17 mouse cellular contexts compared by ENCODE assay signal in genomic region chr17:69850075-69850474, GRCm38 (mm10).
A peak's percentile ranks its signal among the peaks of the same experiment; 100 is the strongest.
DNase-seq lines count a peak whose midpoint lies in the region; ATAC-seq and TF ChIP-seq lines count a peak whose summit lies in the region.
"Had no signal": no experiment of that assay in that cellular context is flagged by ENCODE, and none has a peak within 500 bp of the region (broad histone marks: within the 10 kb centered on the region; RNA-seq: fewer than 3 reads in every experiment).

No protein-coding gene starts in this region.

- H3K4me1 ChIP-seq in hindbrain, embryonic 11.5 days (replicated peaks; ENCODE audit: control insufficient read depth, insufficient read depth, low read length) = no peaks in the 10 kb centered on the region
- no peaks in the 10 kb centered on the region for H3K4me1 ChIP-seq in hindbrain, embryonic 14.5 days (replicated peaks; ENCODE audit: control insufficient read depth, insufficient read depth, low read length)
- H3K4me1 ChIP-seq in testis, adult 2 months (ENCODE audit: control insufficient read depth, insufficient read depth, low read length) = no peaks in the 10 kb centered on the region
- H3K4me1 ChIP-seq: forebrain, embryonic 13.5 days; hindbrain, embryonic 12.5 days had no signal

- H3K27ac ChIP-seq in hindbrain, embryonic 11.5 days (ENCODE audit: low read depth, low read length) = no peak overlapping the region
- H3K27ac ChIP-seq in hindbrain, embryonic 14.5 days = no peak overlapping the region
- H3K27ac ChIP-seq in testis, adult 2 months (ENCODE audit: control insufficient read depth, insufficient read depth, low read depth, low read length) = no peak overlapping the region
- H3K27ac ChIP-seq: forebrain, embryonic 13.5 days; hindbrain, embryonic 12.5 days; macrophage had no signal

- TF ChIP-seq CTCF in testis, adult 2 months (IDR thresholded peaks at IDR 0.05; ENCODE audit: control insufficient read depth, insufficient read depth, insufficient replicate concordance, low read depth, low read length) = peak; percentile 58; the same call in 1 of the 2 replicates

- ATAC-seq in hindbrain, embryonic 11.5 days (ENCODE audit: low FRiP score) = no peak
- no peak for ATAC-seq in hindbrain, embryonic 14.5 days (ENCODE audit: low FRiP score)
- ATAC-seq: forebrain, embryonic 13.5 days; midbrain, embryonic 16.5 days had no signal

- DNase-seq in hindbrain, embryonic 11.5 days (ENCODE audit: low spot score) = peak; percentile 20
- no peak for DNase-seq in hindbrain, embryonic 14.5 days (ENCODE audit: low spot score)
- no peak for DNase-seq in testis, postnatal 10 days (ENCODE audit: low spot score)
- DNase-seq in embryo, embryonic 11 days = peak; percentile 5
- no peak for DNase-seq in right cerebral cortex, postnatal 36 days (ENCODE audit: low spot score in 2 of 2)
- no peak for DNase-seq in heart, postnatal 25 days (ENCODE audit: low spot score)
- DNase-seq: cerebellum, postnatal 25 days; kidney, adult 8-10 months; lung, embryonic 14.5 days; right cerebral cortex, postnatal 4 days; thymus, adult 18-20 months had no signal

- no peaks in the 10 kb centered on the region for H3K36me3 ChIP-seq in hindbrain, embryonic 11.5 days (ENCODE audit: control insufficient read depth, insufficient read depth, low read length)
- no peaks in the 10 kb centered on the region for H3K36me3 ChIP-seq in hindbrain, embryonic 14.5 days (replicated peaks; ENCODE audit: control insufficient read depth, insufficient read depth)
- no peaks in the 10 kb centered on the region for H3K36me3 ChIP-seq in testis, adult 2 months (ENCODE audit: control insufficient read depth, insufficient read depth, low read length)
- H3K36me3 ChIP-seq: hindbrain, embryonic 12.5 days had no signal

- H3K9me3 ChIP-seq in hindbrain, embryonic 11.5 days (ENCODE audit: control insufficient read depth, low read length) = no peaks in the 10 kb centered on the region
- no peaks in the 10 kb centered on the region for H3K9me3 ChIP-seq in hindbrain, embryonic 14.5 days (ENCODE audit: control insufficient read depth, low read length)
- H3K9me3 ChIP-seq: forebrain, embryonic 13.5 days; hindbrain, embryonic 12.5 days had no signal

- no peak for TF ChIP-seq POLR2A in testis, adult 2 months (IDR thresholded peaks at IDR 0.05; ENCODE audit: control insufficient read depth, low read depth, low read length)

- H3K27me3 ChIP-seq in hindbrain, embryonic 11.5 days (ENCODE audit: control insufficient read depth, insufficient read depth, low read length) = no peaks in the 10 kb centered on the region
- no peaks in the 10 kb centered on the region for H3K27me3 ChIP-seq in hindbrain, embryonic 14.5 days (ENCODE audit: control insufficient read depth, insufficient read depth, low read length)
- H3K27me3 ChIP-seq in testis, adult 2 months (ENCODE audit: control insufficient read depth, insufficient read depth, low read length) = no peaks in the 10 kb centered on the region
- H3K27me3 ChIP-seq: forebrain, embryonic 13.5 days; hindbrain, embryonic 12.5 days had no signal

- intact Hi-C loops in heart, postnatal 25 days (cut with DNase I) = no loop called here

- no peak overlapping the region for H3K4me2 ChIP-seq in hindbrain, embryonic 11.5 days (replicated peaks; ENCODE audit: low read depth, low read length)
- no peak overlapping the region for H3K4me2 ChIP-seq in hindbrain, embryonic 14.5 days (replicated peaks)
- H3K4me2 ChIP-seq: forebrain, embryonic 13.5 days; hindbrain, embryonic 12.5 days; liver, embryonic 11.5 days; lung, embryonic 14.5 days had no signal

- H3K4me3 ChIP-seq in hindbrain, embryonic 11.5 days (ENCODE audit: low read depth, low read length) = no peak overlapping the region
- no peak overlapping the region for H3K4me3 ChIP-seq in hindbrain, embryonic 14.5 days (replicated peaks; ENCODE audit: low read length)
- no peak overlapping the region for H3K4me3 ChIP-seq in testis, adult 2 months (ENCODE audit: control insufficient read depth, low read depth, low read length)
- H3K4me3 ChIP-seq: forebrain, embryonic 13.5 days; hindbrain, embryonic 12.5 days had no signal

- H3K9ac ChIP-seq in hindbrain, embryonic 11.5 days (ENCODE audit: low read depth, low read length) = no peak overlapping the region
- H3K9ac ChIP-seq in hindbrain, embryonic 14.5 days = no peak overlapping the region
- H3K9ac ChIP-seq: forebrain, embryonic 13.5 days; hindbrain, embryonic 12.5 days; lung, embryonic 14.5 days had no signal

- WGBS in hindbrain, embryonic 11.5 days = 17% methylated on average over 1 of the region's 1 CpGs
- WGBS in hindbrain, embryonic 14.5 days = 6% methylated on average over 1 of the region's 1 CpGs

Comparison
In these comparisons a context has a peak if more than half of its experiments do, and no peak if none do; other contexts are left out.
1. DNase-seq: peak in hindbrain, embryonic 11.5 days (single experiment) and embryo, embryonic 11 days (single experiment); none in hindbrain, embryonic 14.5 days (single experiment), testis, postnatal 10 days (single experiment), right cerebral cortex, postnatal 36 days (0 of 2) and heart, postnatal 25 days (single experiment).